Mouse (Mus musculus) C2C12 (cell line): ENCODE data around the gene Col15a1. TPM values are rescaled to one million over a fixed set of nuclear protein-coding genes. Genes with fewer than 3 reads are reported as not detected.

Experiments
- H3K27me3 ChIP-seq: one replicate; pipeline ENCODE4 v1.6.1; 2011; ENCODE audit not compliant: control insufficient read depth, insufficient read depth, insufficient read length
- H3K36me3 ChIP-seq: one replicate; pipeline ENCODE4 v1.6.1; 2011; ENCODE audit not compliant: control insufficient read depth, insufficient read depth
- H3K4me3 ChIP-seq: one replicate; pipeline ENCODE4 v1.5.1; 2011; ENCODE audit warnings: mild to moderate bottlenecking, control low read depth; ENCODE audit not compliant: poor library complexity, insufficient read depth, severe bottlenecking
- H3K79me2 ChIP-seq: one replicate; pipeline ENCODE4 v1.6.1; 2011; ENCODE audit not compliant: control insufficient read depth, insufficient read depth
- H3K79me3 ChIP-seq: one replicate; pipeline ENCODE4 v1.6.1; 2011; ENCODE audit warnings: low read depth, control low read depth
- H3ac ChIP-seq: one replicate; pipeline ENCODE3; 2011; ENCODE audit warnings: low read depth; ENCODE audit not compliant: control insufficient read depth, insufficient read length
- CEBPB ChIP-seq: IDR thresholded peaks from one replicate; pipeline ENCODE4 v1.6.1; 2011; ENCODE audit warnings: low read depth, mild to moderate bottlenecking, control low read depth, moderate library complexity
- CTCF ChIP-seq: IDR thresholded peaks from one replicate; pipeline ENCODE4 v1.5.1; 2011; ENCODE audit not compliant: control insufficient read depth, insufficient read depth, insufficient read length
- FOSL1 ChIP-seq: IDR thresholded peaks from one replicate; pipeline ENCODE4 v1.8.0; 2011; ENCODE audit warnings: mild to moderate bottlenecking, low read length; ENCODE audit not compliant: poor library complexity, insufficient read depth, severe bottlenecking
- MAX ChIP-seq: IDR thresholded peaks from one replicate; pipeline ENCODE4 v1.6.1; 2011; ENCODE audit warnings: mild to moderate bottlenecking, control low read depth
- MYOD1 ChIP-seq: IDR thresholded peaks from one replicate; pipeline ENCODE4 v1.6.1; 2011; ENCODE audit warnings: low read depth; ENCODE audit not compliant: control insufficient read depth, insufficient read length
- MYOG ChIP-seq: IDR thresholded peaks from one replicate; pipeline ENCODE4 v1.6.1; 2011; ENCODE audit not compliant: control insufficient read depth, insufficient read length; ENCODE audit errors: extremely low read depth
- USF1 ChIP-seq: IDR thresholded peaks from one replicate; pipeline ENCODE4 v1.6.1; 2011; ENCODE audit warnings: low read depth, mild to moderate bottlenecking, control low read depth, moderate library complexity
- polyA plus RNA-seq: library from polyadenylated mRNA; unstranded; fragments of >200 nt; fragmentation: generic; extraction: Trizol; gene quantifications from one replicate; pipeline ENCODE4 v1.2.1, GENCODE M21; 2012; ENCODE audit warnings: missing spikeins

Col15a1 gene
- polyA plus RNA-seq, 1 experiment: 0.05 TPM

GRCm38 (mm10) chr4:47311929-47312328 lies 104.0 kb downstream of the Col15a1 start:
- no peak overlapping the region for H3ac ChIP-seq
- H3K4me3 ChIP-seq: no peak overlapping the region

GRCm38 (mm10) chr4:47312676-47313075 lies 104.7 kb downstream of the Col15a1 start:
- H3K79me3 ChIP-seq: no peaks in the 10 kb centered on the region
- TF ChIP-seq CEBPB (no peak), CTCF (no peak), USF1 (no peak), MYOG (no peak), FOSL1 (no peak), MAX (no peak), MYOD1 (no peak)
- H3ac ChIP-seq: no peak overlapping the region

More at GRCm38 (mm10) chr4:47311929-47312328, 104.0 kb downstream of the Col15a1 start:
- Histone ChIP-seq H3K79me2 (no peaks in the 10 kb centered on the region), H3K36me3 (no peaks in the 10 kb centered on the region), H3K79me3 (no peaks in the 10 kb centered on the region), H3K27me3 (no peaks in the 10 kb centered on the region)
- TF ChIP-seq MAX (no peak), CTCF (no peak), MYOG (no peak), CEBPB (no peak)

GRCm38 (mm10) chr4:47313710-47314410 lies 105.9 kb downstream of the Col15a1 start:
- H3K27me3 ChIP-seq: no peaks in the 10 kb centered on the region
- no peak overlapping the region for H3K4me3 ChIP-seq
- H3K36me3 ChIP-seq: no peaks in the 10 kb centered on the region
- TF ChIP-seq USF1 (no peak), CEBPB (no peak), MAX (no peak), CTCF (no peak), MYOD1 (no peak), MYOG (no peak), FOSL1 (no peak)
- H3K79me3 ChIP-seq: no peaks in the 10 kb centered on the region
- no peak overlapping the region for H3ac ChIP-seq
- H3K79me2 ChIP-seq: no peaks in the 10 kb centered on the region

More at GRCm38 (mm10) chr4:47312676-47313075, 104.7 kb downstream of the Col15a1 start:
- Histone ChIP-seq H3K36me3 (no peaks in the 10 kb centered on the region), H3K79me2 (no peaks in the 10 kb centered on the region), H3K27me3 (no peaks in the 10 kb centered on the region), H3K4me3 (no peak overlapping the region)

GRCm38 (mm10) chr4:47315458-47315857 lies 107.5 kb downstream of the Col15a1 start:
- H3K79me2 ChIP-seq: no peaks in the 10 kb centered on the region
- no peaks in the 10 kb centered on the region for H3K79me3 ChIP-seq
- H3K27me3 ChIP-seq: no peaks in the 10 kb centered on the region
- no peak overlapping the region for H3ac ChIP-seq
- H3K4me3 ChIP-seq: no peak overlapping the region
- no peaks in the 10 kb centered on the region for H3K36me3 ChIP-seq
- no peak for TF ChIP-seq FOSL1
- TF ChIP-seq CEBPB: no peak
- no peak for TF ChIP-seq MAX
- no peak for TF ChIP-seq USF1
- TF ChIP-seq MYOG: no peak
- TF ChIP-seq CTCF: no peak
- TF ChIP-seq MYOD1: no peak

- TF ChIP-seq USF1: no peak
- TF ChIP-seq CEBPB: no peak
- no peak for TF ChIP-seq MYOG
- no peak for TF ChIP-seq FOSL1
- no peak for TF ChIP-seq MYOD1
- TF ChIP-seq MAX: no peak
- TF ChIP-seq CTCF: no peak
- Histone ChIP-seq H3K27me3 (no peaks in the 10 kb centered on the region), H3K79me3 (no peaks in the 10 kb centered on the region), H3K79me2 (no peaks in the 10 kb centered on the region), H3K4me3 (no peak overlapping the region), H3K36me3 (no peaks in the 10 kb centered on the region), H3ac (no peak overlapping the region)
Measured at GRCm38 (mm10) chr4:47316432-47316831, 108.5 kb downstream of the Col15a1 start.
